Mouse (Mus musculus) testis, adult 2 months (tissue): ENCODE data around the gene Mapkapk3. TPM values are rescaled to one million over a fixed set of nuclear protein-coding genes. Genes with fewer than 3 reads are reported as not detected.

Experiments used
- H3K27ac ChIP-seq: fragments of 200-500 bp; 2 replicates; pipeline ENCODE4 v1.5.1; 2012; ENCODE audit warnings: low read depth, low read length; ENCODE audit not compliant: control insufficient read depth, insufficient read depth
- H3K27me3 ChIP-seq: fragments of 200-500 bp; 2 replicates; pipeline ENCODE4 v1.6.1; 2012; ENCODE audit warnings: mild to moderate bottlenecking, low read length, moderate library complexity; ENCODE audit not compliant: control insufficient read depth, insufficient read depth
- H3K36me3 ChIP-seq: fragments of 200-500 bp; 2 replicates; pipeline ENCODE4 v1.6.1; 2012; ENCODE audit warnings: mild to moderate bottlenecking, low read length; ENCODE audit not compliant: control insufficient read depth, insufficient read depth
- H3K4me1 ChIP-seq: fragments of 200-500 bp; 2 replicates; pipeline ENCODE4 v1.6.1; 2012; ENCODE audit warnings: low read length; ENCODE audit not compliant: control insufficient read depth, insufficient read depth
- H3K4me3 ChIP-seq: fragments of 200-500 bp; 2 replicates; pipeline ENCODE4 v1.5.1; 2012; ENCODE audit warnings: low read depth, mild to moderate bottlenecking, low read length, moderate library complexity, mixed read lengths; ENCODE audit not compliant: control insufficient read depth
- CTCF ChIP-seq: fragments of 200-500 bp; IDR thresholded peaks from 2 replicates; pipeline ENCODE4 v1.5.1; 2012; ENCODE audit warnings: low read depth, mild to moderate bottlenecking, inconsistent platforms, low read length, moderate library complexity; ENCODE audit not compliant: control insufficient read depth, insufficient read depth, insufficient replicate concordance
- POLR2A ChIP-seq: fragments of 200-500 bp; IDR thresholded peaks from 2 replicates; pipeline ENCODE4 v1.6.1; 2012; ENCODE audit warnings: low read depth, mild to moderate bottlenecking, inconsistent platforms, low read length, moderate library complexity; ENCODE audit not compliant: control insufficient read depth
- polyA plus RNA-seq: library from polyadenylated mRNA; depleted of rRNA; stranded (reverse); fragments of >200 nt; gene quantifications from 2 replicates; pipeline ENCODE4 v1.2.3, GENCODE M21; 2012

Mapkapk3 gene
- polyA plus RNA-seq, 1 experiment = 5.2 TPM

GRCm38 (mm10) chr9:107285009-107285408 lies 4.7 kb downstream of the Mapkapk3 start:
- TF ChIP-seq CTCF (no peak), POLR2A (no peak)
- Histone ChIP-seq H3K4me3 (no peak overlapping the region), H3K27ac (no peak overlapping the region), H3K4me1 (peaks cover 3% of the 10 kb centered on the region), H3K27me3 (no peaks in the 10 kb centered on the region), H3K36me3 (no peaks in the 10 kb centered on the region)

GRCm38 (mm10) chr9:107282951-107283350 lies 6.7 kb downstream of the Mapkapk3 start:
- no peak for TF ChIP-seq POLR2A
- no peak for TF ChIP-seq CTCF
- H3K27me3 ChIP-seq = no peaks in the 10 kb centered on the region
- no peaks in the 10 kb centered on the region for H3K36me3 ChIP-seq
- no peak overlapping the region for H3K27ac ChIP-seq
- H3K4me3 ChIP-seq = no peak overlapping the region
- no peaks in the 10 kb centered on the region; the same call in 1 of the 2 replicates for H3K4me1 ChIP-seq

- Histone ChIP-seq H3K27ac (no peak overlapping the region), H3K4me3 (no peak overlapping the region), H3K4me1 (no peaks in the 10 kb centered on the region; the same call in 1 of the 2 replicates), H3K36me3 (no peaks in the 10 kb centered on the region), H3K27me3 (no peaks in the 10 kb centered on the region)
- no peak for TF ChIP-seq CTCF
- TF ChIP-seq POLR2A = no peak
Observed at GRCm38 (mm10) chr9:107281241-107281987, 8.3 kb downstream of the Mapkapk3 start.

- TF ChIP-seq CTCF (no peak), POLR2A (no peak)
- Histone ChIP-seq H3K27me3 (no peaks in the 10 kb centered on the region), H3K4me3 (no peak overlapping the region), H3K27ac (no peak overlapping the region), H3K4me1 (no peaks in the 10 kb centered on the region; the same call in 1 of the 2 replicates), H3K36me3 (no peaks in the 10 kb centered on the region)
Observed at GRCm38 (mm10) chr9:107280322-107281027, 9.2 kb downstream of the Mapkapk3 start.

GRCm38 (mm10) chr9:107279378-107280321 lies 10.0 kb downstream of the Mapkapk3 start:
- Histone ChIP-seq H3K36me3 (no peaks in the 10 kb centered on the region), H3K4me1 (no peaks in the 10 kb centered on the region; the same call in 1 of the 2 replicates), H3K27ac (no peak overlapping the region), H3K4me3 (no peak overlapping the region), H3K27me3 (no peaks in the 10 kb centered on the region)
- TF ChIP-seq CTCF = no peak
- TF ChIP-seq POLR2A = no peak

GRCm38 (mm10) chr9:107278527-107279377 lies 10.9 kb downstream of the Mapkapk3 start:
- H3K27me3 ChIP-seq = no peaks in the 10 kb centered on the region
- no peaks in the 10 kb centered on the region for H3K36me3 ChIP-seq
- no peak overlapping the region for H3K4me3 ChIP-seq
- H3K27ac ChIP-seq = no peak overlapping the region
- H3K4me1 ChIP-seq = no peaks in the 10 kb centered on the region; the same call in 1 of the 2 replicates
- TF ChIP-seq POLR2A (no peak), CTCF (no peak)
